Mouse (Mus musculus): Measurements from ENCODE around the gene Ces4a. TPM values are rescaled to one million over a fixed set of nuclear protein-coding genes. Genes with fewer than 3 reads are reported as not detected.
"Not testable (repeated sequence)": the region's sequence is repeated elsewhere in the genome, so short reads cannot be mapped to it uniquely, and the experiment has no call there.

Gene Ces4a
- polyA plus RNA-seq (2015; fragmentation: Nextera tagmentation; extraction: Ambion mirVana): not detected in 2 replicates

DNA sequence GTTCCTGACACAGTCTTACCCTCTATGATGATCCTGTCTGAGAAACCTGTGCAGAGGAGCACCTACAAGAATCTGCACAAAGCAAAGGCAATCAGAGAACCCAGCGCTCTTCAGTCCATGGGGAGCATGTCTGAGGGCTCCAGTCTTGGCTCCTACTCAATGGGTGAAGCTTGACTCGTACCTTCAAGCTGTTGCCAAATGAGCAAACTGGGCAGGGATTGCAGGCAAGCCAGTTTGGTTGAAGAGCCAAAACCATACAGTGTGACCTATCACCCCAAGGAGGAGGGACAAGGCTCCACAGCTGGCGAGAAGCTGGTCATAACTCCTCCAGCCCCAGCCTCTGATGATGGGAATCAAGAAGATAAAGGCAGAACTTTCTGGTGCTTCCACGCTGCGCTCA, at the start of gene Ces4a:
Gene Ces4a (plus strand): TSS at position 292 of the 400 bp plus-strand sequence.
- no peaks in the 10 kb centered on the region for H3K36me3 ChIP-seq (ENCODE audit: control insufficient read depth, insufficient read depth, low read length)
- no peaks in the 10 kb centered on the region for H3K27me3 ChIP-seq (ENCODE audit: control insufficient read depth, insufficient read depth, low read depth, low read length)
- no peaks in the 10 kb centered on the region for H3K9me3 ChIP-seq (ENCODE audit: control insufficient read depth, low read length)
- H3K9ac ChIP-seq (ENCODE audit: low read length): no peak within 1 kb of the TSS
- no peak for ATAC-seq (ENCODE audit: low read depth)
- no peak within 1 kb of the TSS for H3K4me2 ChIP-seq (ENCODE audit: low read depth, low read length)
- H3K27ac ChIP-seq (ENCODE audit: low read length): no peak within 1 kb of the TSS
- no peaks in the 10 kb centered on the region for H3K4me1 ChIP-seq (replicated peaks; ENCODE audit: control insufficient read depth, insufficient read depth, low read length)
- H3K4me3 ChIP-seq (ENCODE audit: low read length): no peak within 1 kb of the TSS
- 79% methylated on average over 5 of the region's 5 CpGs for WGBS

DNA sequence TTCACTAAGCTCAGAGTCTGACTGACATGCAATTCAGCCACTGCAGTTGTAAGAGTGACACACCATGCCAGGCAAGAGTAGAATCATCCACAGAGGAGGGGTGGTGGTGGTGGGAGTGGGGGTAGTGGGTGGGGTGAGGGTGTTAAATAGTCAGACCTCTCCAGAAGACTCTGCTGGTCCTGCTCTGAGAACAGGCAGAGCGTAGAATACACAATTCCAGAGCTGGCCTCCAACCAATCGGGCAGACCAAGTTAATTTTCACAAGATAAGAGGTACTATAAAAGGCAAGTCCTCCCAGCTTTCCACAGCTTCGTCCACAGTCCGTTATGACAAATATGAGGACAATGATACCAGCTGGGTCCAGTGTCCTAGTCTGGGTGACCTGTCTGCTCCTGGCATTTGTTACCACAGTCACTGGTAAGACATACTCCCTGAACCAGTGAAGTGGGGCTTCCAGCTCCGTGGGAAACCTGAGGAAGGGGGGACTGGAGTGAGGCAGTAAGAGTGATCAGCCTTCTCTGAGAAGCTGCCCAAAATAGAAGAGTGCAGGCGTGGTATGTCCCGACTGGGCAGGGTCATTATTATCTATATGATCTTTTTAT, 48.0 kb upstream of the Ces4a start, which contains the start of gene Ces3b:
Gene Ces3b (plus strand): TSS at position 305 of the 602 bp plus-strand sequence.
- H3K4me1 ChIP-seq (replicated peaks; ENCODE audit: control insufficient read depth, insufficient read depth, low read length): no peaks in the 10 kb centered on the region
- no peaks in the 10 kb centered on the region for H3K27me3 ChIP-seq (ENCODE audit: control insufficient read depth, insufficient read depth, low read depth, low read length)
- H3K9ac ChIP-seq (ENCODE audit: low read length): no peak within 1 kb of the TSS
- H3K36me3 ChIP-seq (ENCODE audit: control insufficient read depth, insufficient read depth, low read length): no peaks in the 10 kb centered on the region
- H3K27ac ChIP-seq (ENCODE audit: low read length): no peak within 1 kb of the TSS
- no peak within 1 kb of the TSS for H3K4me3 ChIP-seq (ENCODE audit: low read length)
- ATAC-seq (ENCODE audit: low read depth): no peak
- no peak within 1 kb of the TSS for H3K4me2 ChIP-seq (ENCODE audit: low read depth, low read length)
- 54% methylated on average over 7 of the region's 7 CpGs for WGBS
- no peaks in the 10 kb centered on the region for H3K9me3 ChIP-seq (ENCODE audit: control insufficient read depth, low read length)

DNA sequence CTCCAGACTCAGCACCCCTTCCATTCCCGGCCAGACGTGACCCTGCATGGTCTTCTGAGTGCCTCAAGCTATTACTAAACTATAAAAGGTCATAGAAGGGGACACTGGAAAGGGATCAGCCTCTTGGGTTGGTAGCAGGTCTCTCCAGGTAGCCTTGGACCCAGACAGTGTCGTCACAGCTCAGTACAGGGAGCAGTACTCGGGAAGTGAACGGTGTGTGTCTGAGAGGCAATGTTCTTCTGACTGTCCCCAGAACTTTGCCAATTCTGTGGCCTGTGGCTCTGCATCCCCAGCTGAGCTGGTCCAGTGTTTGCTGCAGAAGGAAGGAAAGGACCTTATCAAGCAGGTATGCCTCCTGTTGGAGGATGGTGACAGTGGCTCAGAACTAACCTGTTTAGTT, 43.4 kb upstream of the Ces4a start:
- not testable (repeated sequence) for H3K4me3 ChIP-seq (ENCODE audit: low read length); H3K36me3 ChIP-seq (ENCODE audit: control insufficient read depth, insufficient read depth, low read length); H3K9me3 ChIP-seq (ENCODE audit: control insufficient read depth, low read length); H3K9ac ChIP-seq (ENCODE audit: low read length); H3K4me2 ChIP-seq (ENCODE audit: low read depth, low read length); H3K27ac ChIP-seq (ENCODE audit: low read length); H3K4me1 ChIP-seq (replicated peaks; ENCODE audit: control insufficient read depth, insufficient read depth, low read length); ATAC-seq (ENCODE audit: low read depth); H3K27me3 ChIP-seq (ENCODE audit: control insufficient read depth, insufficient read depth, low read depth, low read length)
- 83% methylated on average over 5 of the region's 5 CpGs for WGBS

- WGBS: 69% methylated on average over 4 of the region's 4 CpGs
Observed at GRCm38 (mm10) chr8:105088581-105088980, 43.0 kb upstream of the Ces4a start.

GRCm38 (mm10) chr8:105093992-105094391, 37.6 kb upstream of the Ces4a start:
- H3K9me3 ChIP-seq (ENCODE audit: control insufficient read depth, low read length): no peaks in the 10 kb centered on the region
- no peak overlapping the region for H3K9ac ChIP-seq (ENCODE audit: low read length)
- H3K27ac ChIP-seq (ENCODE audit: low read length): no peak overlapping the region
- H3K4me1 ChIP-seq (replicated peaks; ENCODE audit: control insufficient read depth, insufficient read depth, low read length): no peaks in the 10 kb centered on the region
- no peaks in the 10 kb centered on the region for H3K27me3 ChIP-seq (ENCODE audit: control insufficient read depth, insufficient read depth, low read depth, low read length)
- WGBS: 79% methylated on average over 2 of the region's 3 CpGs
- H3K4me3 ChIP-seq (ENCODE audit: low read length): no peak overlapping the region
- H3K36me3 ChIP-seq (ENCODE audit: control insufficient read depth, insufficient read depth, low read length): no peaks in the 10 kb centered on the region
- no peak overlapping the region for H3K4me2 ChIP-seq (ENCODE audit: low read depth, low read length)
- ATAC-seq (ENCODE audit: low read depth): no peak

More at GRCm38 (mm10) chr8:105088581-105088980, 43.0 kb upstream of the Ces4a start:
- Histone ChIP-seq H3K4me2 (ENCODE audit: low read depth, low read length) (no peak overlapping the region), H3K27me3 (ENCODE audit: control insufficient read depth, insufficient read depth, low read depth, low read length) (no peaks in the 10 kb centered on the region), H3K4me3 (ENCODE audit: low read length) (no peak overlapping the region), H3K4me1 (replicated peaks; ENCODE audit: control insufficient read depth, insufficient read depth, low read length) (no peaks in the 10 kb centered on the region), H3K27ac (ENCODE audit: low read length) (no peak overlapping the region), H3K9ac (ENCODE audit: low read length) (no peak overlapping the region), H3K9me3 (ENCODE audit: control insufficient read depth, low read length) (no peaks in the 10 kb centered on the region), H3K36me3 (ENCODE audit: control insufficient read depth, insufficient read depth, low read length) (no peaks in the 10 kb centered on the region)
- ATAC-seq (ENCODE audit: low read depth): no peak

GRCm38 (mm10) chr8:105102101-105102785, 29.4 kb upstream of the Ces4a start:
- not testable (repeated sequence) for H3K27ac ChIP-seq (ENCODE audit: low read length); H3K9me3 ChIP-seq (ENCODE audit: control insufficient read depth, low read length); H3K36me3 ChIP-seq (ENCODE audit: control insufficient read depth, insufficient read depth, low read length); H3K27me3 ChIP-seq (ENCODE audit: control insufficient read depth, insufficient read depth, low read depth, low read length); H3K4me3 ChIP-seq (ENCODE audit: low read length); ATAC-seq (ENCODE audit: low read depth); H3K9ac ChIP-seq (ENCODE audit: low read length); H3K4me1 ChIP-seq (replicated peaks; ENCODE audit: control insufficient read depth, insufficient read depth, low read length); H3K4me2 ChIP-seq (ENCODE audit: low read depth, low read length)
- WGBS: 73% methylated on average over 4 of the region's 4 CpGs

DNA sequence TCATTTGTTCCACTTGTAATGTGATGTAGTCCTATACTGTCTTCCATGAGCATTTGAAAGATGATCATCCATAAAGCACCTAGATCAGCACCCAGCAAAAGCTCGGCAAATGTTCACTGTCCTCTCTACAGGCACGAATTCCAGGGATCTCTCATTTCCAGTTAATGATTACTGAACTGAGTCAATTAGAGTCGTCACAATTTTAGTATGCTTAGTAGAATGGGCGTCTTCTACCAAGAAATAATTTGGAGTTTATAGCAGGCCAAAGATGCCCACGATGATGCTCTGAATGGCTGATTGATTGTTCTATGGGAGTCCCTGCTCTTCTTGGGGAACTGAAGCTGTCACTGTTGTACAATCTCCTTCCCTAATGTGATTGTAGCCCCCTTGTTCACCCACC, 27.9 kb upstream of the Ces4a start:
- not testable (repeated sequence) for H3K4me2 ChIP-seq (ENCODE audit: low read depth, low read length); H3K27ac ChIP-seq (ENCODE audit: low read length); H3K27me3 ChIP-seq (ENCODE audit: control insufficient read depth, insufficient read depth, low read depth, low read length); H3K4me3 ChIP-seq (ENCODE audit: low read length); H3K36me3 ChIP-seq (ENCODE audit: control insufficient read depth, insufficient read depth, low read length); H3K9me3 ChIP-seq (ENCODE audit: control insufficient read depth, low read length); H3K9ac ChIP-seq (ENCODE audit: low read length); ATAC-seq (ENCODE audit: low read depth); H3K4me1 ChIP-seq (replicated peaks; ENCODE audit: control insufficient read depth, insufficient read depth, low read length)
- WGBS: 70% methylated on average over 5 of the region's 5 CpGs

GRCm38 (mm10) chr8:105104220-105104619, 27.4 kb upstream of the Ces4a start:
- no peak overlapping the region for H3K27ac ChIP-seq (ENCODE audit: low read length)
- H3K4me1 ChIP-seq (replicated peaks; ENCODE audit: control insufficient read depth, insufficient read depth, low read length): no peaks in the 10 kb centered on the region
- ATAC-seq (ENCODE audit: low read depth): no peak
- no peak overlapping the region for H3K9ac ChIP-seq (ENCODE audit: low read length)
- H3K36me3 ChIP-seq (ENCODE audit: control insufficient read depth, insufficient read depth, low read length): no peaks in the 10 kb centered on the region
- 65% methylated on average over 3 of the region's 3 CpGs for WGBS
- no peak overlapping the region for H3K4me2 ChIP-seq (ENCODE audit: low read depth, low read length)
- H3K4me3 ChIP-seq (ENCODE audit: low read length): no peak overlapping the region
- no peaks in the 10 kb centered on the region for H3K9me3 ChIP-seq (ENCODE audit: control insufficient read depth, low read length)
- no peaks in the 10 kb centered on the region for H3K27me3 ChIP-seq (ENCODE audit: control insufficient read depth, insufficient read depth, low read depth, low read length)

DNA sequence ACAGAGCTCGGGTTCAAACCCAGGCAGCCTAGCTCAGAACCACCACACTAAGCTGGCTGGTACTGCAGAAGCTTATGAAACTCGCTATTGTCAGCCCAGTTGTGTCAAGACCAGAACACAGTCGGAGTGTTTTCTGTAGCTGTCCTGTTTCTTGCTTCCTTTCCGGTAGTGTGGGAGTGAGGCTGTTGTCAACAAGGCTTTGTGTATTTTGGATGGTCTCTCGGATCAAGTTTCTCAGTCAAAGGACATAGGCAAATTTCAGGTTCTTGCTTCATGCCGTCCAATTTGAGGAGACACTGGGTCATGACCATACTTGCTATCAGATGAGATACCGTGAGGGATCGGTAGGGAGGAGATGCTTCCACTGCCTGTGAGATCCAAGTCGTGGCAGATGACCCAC, 1.7 kb upstream of the Ces4a start:
- Histone ChIP-seq H3K9ac (ENCODE audit: low read length) (no peak overlapping the region), H3K4me3 (ENCODE audit: low read length) (no peak overlapping the region), H3K27me3 (ENCODE audit: control insufficient read depth, insufficient read depth, low read depth, low read length) (no peaks in the 10 kb centered on the region), H3K9me3 (ENCODE audit: control insufficient read depth, low read length) (no peaks in the 10 kb centered on the region), H3K36me3 (ENCODE audit: control insufficient read depth, insufficient read depth, low read length) (no peaks in the 10 kb centered on the region), H3K4me1 (replicated peaks; ENCODE audit: control insufficient read depth, insufficient read depth, low read length) (no peaks in the 10 kb centered on the region), H3K27ac (ENCODE audit: low read length) (no peak overlapping the region), H3K4me2 (ENCODE audit: low read depth, low read length) (no peak overlapping the region)
- no peak for ATAC-seq (ENCODE audit: low read depth)
- 67% methylated on average over 9 of the region's 9 CpGs for WGBS

Measured in lung, embryonic 16.5 days (tissue).